Mouse (Mus musculus) liver, embryonic 14.5 days (tissue): Measurements from ENCODE around the gene Pole2.

Source experiments
- CTCF ChIP-seq: IDR thresholded peaks from 2 replicates; pipeline ENCODE4 v1.5.1; 2016; ENCODE audit warnings: antibody characterized with exemption, low read depth, control low read depth
- EP300 ChIP-seq: IDR thresholded peaks from 2 replicates; pipeline ENCODE4 v1.6.1; 2016; ENCODE audit warnings: antibody characterized with exemption, low read depth

DNA sequence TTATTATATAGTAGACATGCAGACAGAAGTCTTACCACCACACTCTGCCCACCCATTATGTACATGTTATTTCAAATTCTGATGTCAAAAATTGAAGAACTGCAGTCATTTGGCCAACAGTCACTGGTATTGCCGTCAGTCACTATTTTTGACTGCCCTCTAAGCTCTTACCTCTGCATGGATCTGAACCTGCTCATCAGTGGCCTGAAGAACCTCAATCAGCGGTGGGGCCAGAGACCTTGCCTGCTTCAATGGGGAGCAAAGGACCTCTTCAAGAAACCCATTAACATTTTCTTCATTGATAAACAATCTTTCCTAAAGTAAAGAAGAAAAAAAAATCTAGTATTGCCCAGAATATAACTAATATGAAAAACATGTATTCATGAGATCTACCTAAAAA, 35.4 kb downstream of the Pole2 start:
- TF ChIP-seq CTCF (no peak), EP300 (no peak)
